Mouse (Mus musculus) cerebellum, postnatal 25 days (tissue): ENCODE measurements around the gene Yjefn3.
A peak's percentile ranks its signal among the peaks of the same experiment; 100 is the strongest.
"Not testable (repeated sequence)": the region's sequence is repeated elsewhere in the genome, so short reads cannot be mapped to it uniquely, and the experiment has no call there.

Source experiments
- DNase-seq, 2 experiments: peaks; one replicate each; pipeline ENCODE4 v3.0.0; 2021; ENCODE audit warnings: mixed read lengths in 2 of 2

Yjefn3 gene

GRCm38 (mm10) chr8:69902163-69903062, at the start of gene Yjefn3, which contains the start of the genes Tssk6 and Ndufa13:
Gene Yjefn3 (minus strand): TSS chr8:69902712.
Gene Tssk6 (plus strand): TSS chr8:69902184.
Gene Ndufa13 (minus strand): TSS chr8:69902558.
- DNase-seq: peak; percentile 62

- no peak for DNase-seq
These were observed 47.8 kb upstream of the Yjefn3 start for GRCm38 (mm10) chr8:69950300-69950699.

GRCm38 (mm10) chr8:69942495-69942894, 40.0 kb upstream of the Yjefn3 start:
- not testable (repeated sequence) for DNase-seq

- no peak for DNase-seq
These were observed 37.9 kb upstream of the Yjefn3 start for GRCm38 (mm10) chr8:69940386-69940785.

GRCm38 (mm10) chr8:69939633-69940032, 37.1 kb upstream of the Yjefn3 start:
- DNase-seq: no peak

DNA sequence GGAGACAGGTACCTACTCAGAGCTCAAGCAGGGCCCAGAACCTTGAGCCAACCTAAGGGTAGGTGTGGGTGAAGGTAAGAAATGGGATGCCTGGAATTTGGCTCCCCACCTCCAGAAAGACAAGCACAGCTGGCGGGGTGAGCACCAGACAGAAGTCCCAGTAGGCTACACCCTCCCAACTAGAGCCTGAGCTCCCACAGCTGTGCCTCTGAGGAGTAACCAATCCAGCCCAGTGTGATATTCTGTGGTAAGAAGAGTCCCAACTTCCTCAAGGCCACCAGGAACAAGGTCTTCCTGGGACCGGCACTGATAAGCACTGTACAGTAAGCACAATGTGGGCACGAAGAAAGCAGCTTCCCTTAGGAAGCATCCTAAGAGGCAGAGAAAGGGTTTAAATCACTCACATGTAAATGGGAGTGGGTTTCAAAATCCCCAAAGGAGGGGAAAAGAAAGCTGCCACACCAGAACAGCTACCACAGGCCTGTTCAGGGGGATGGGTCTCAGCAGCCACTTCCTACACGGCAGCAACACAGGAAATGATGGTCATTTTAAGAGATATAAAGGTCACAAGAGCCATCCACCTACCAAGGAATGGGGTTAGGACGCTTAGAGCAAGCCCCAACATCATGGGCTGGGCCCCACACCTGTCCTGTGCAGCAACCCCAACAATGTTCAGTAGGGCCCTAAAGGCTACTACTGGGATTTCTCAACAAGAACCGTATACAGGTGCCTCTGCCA, 35.9 kb upstream of the Yjefn3 start:
- DNase-seq: no peak

DNA sequence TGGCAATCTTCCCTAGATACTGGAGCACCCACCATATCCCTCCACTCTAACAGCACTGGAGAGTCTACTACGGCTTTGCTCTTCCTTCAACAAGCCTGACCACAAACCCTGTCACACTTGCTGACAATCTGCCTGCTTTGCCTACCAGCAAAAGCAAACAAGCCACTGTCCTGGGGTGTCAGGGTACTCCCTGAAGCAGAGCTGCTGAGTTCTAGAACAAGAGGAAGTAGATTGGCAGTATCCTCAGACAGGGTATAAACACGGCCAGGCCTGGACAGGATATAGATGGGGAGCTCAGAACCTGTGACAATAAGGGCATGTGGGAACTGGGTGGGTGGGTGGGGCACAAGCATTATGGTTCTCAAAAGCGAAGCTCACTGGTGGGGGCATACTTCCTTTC, 35.0 kb upstream of the Yjefn3 start:
- DNase-seq: no peak

DNA sequence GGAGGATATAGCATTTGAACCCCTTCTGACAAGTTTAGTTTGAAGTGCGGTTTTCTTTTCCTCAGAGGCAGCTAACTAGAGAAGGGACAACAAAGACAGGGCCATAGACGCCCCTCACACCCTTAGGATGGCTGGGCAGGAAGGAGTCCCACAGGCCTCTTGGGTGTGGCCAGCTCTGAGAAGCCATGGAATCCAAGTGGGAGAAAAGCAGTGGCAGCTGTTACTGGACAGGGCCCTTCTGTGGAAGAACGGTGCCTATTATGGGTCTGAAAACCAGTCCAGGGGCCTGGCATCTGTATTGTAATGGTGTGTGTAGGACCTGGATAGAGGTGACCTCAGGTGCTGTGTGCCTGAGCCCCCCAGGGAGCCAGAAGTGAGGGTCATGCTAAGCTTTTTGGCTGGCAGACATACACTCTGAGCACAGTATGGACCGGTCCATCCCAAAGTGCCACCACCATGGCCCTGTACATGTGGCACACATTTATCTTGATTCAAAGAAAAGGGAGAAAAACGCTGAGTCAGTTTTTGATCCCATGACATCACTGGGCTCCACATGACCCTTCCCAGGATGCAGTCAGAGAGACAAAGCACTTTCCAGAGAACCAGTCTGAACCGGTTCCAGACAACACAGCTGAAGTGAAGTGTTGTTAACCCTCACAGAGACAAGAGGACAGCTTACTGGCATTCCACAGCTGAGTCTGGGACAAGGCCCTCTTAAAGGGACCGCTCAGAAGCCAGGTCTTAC, 33.7 kb upstream of the Yjefn3 start:
- DNase-seq: no peak

DNA sequence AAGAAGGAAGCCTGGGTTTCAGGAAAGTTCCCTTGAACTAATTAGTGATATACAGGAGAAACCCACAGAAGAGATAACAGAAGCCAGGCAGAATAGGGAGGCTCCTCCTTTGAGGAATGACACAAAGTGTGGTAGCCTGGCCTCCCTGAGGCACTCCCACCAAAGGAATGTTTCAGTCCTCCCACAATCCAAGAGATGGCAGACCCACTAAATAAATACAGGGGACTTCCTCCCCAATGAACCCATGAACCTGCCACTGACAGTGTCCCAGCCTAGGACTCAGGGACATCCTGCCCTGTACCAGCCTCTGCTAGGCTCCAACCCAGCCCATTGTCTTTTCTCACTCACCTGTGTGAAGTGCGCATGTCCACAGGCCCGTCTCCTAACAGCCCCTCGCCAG, 32.9 kb upstream of the Yjefn3 start:
- DNase-seq: no peak

- no peak for DNase-seq
These were observed 32.1 kb upstream of the Yjefn3 start for GRCm38 (mm10) chr8:69934582-69934981.

GRCm38 (mm10) chr8:69933811-69934210, 31.3 kb upstream of the Yjefn3 start:
- no peak for DNase-seq

DNA sequence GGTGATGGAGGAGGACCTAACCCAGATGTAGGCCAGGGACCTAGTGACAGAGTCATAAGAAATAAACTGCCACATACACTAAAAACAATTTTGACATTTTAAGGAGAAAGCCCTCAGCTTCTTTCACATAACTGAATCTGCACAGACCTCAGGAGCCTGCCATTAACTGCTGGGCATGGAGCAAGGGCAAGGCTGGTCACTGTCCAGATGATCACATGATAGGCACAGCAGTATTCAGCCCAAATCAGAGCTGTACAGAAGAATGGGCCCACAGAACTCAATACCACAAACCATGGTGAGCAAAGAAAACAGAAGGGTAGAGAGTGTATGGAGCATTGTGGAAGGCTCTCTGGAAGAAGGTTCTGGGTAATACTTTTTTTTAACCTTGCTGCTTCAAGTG, 24.4 kb upstream of the Yjefn3 start:
- no peak for DNase-seq

GRCm38 (mm10) chr8:69923986-69924385, 21.5 kb upstream of the Yjefn3 start:
- no peak for DNase-seq

DNA sequence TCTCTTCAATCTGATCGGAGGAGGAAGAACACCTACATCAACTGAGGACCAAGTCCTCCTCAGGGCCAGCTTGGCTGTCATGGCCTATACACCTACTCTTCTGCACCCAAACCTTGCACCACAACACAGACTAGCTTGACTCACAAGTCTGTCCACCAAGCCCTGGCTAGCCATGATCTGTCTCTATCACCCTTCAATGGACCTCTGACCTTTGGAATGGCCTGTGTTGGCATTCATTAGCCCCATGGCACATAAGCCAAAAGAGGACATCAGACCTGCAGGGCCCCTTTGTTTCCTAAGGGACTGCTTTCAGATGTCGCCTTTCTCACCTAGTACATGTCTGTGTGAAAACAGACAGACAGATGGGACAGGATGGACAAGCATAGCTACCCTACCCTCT, 18.6 kb upstream of the Yjefn3 start:
- no peak for DNase-seq

GRCm38 (mm10) chr8:69919876-69920662, 17.6 kb upstream of the Yjefn3 start:
- DNase-seq: peak; percentile 22 to 48

GRCm38 (mm10) chr8:69919010-69919409, 16.5 kb upstream of the Yjefn3 start:
- DNase-seq: peak; percentile 71 to 84

DNA sequence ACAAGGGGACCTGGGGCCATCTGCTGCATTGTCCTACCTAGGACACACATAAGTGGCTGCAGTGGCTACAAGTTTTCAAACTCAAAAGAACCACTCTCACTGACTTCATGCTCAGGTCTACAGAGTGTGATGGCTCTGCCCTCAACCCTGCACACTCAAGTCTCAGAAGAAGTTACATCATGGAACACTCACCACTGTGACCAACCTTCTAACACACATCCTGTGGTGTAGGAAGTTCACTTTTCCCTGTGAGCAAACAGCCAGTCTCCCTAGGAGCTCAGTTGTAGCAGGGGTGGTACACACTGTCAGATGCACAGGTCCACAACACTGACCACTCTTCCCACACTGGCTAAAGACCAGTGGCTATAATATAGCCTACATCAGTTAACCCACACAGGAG, 16.0 kb upstream of the Yjefn3 start:
- no peak for DNase-seq

GRCm38 (mm10) chr8:69915748-69916147, 13.2 kb upstream of the Yjefn3 start:
- no peak for DNase-seq

- no peak for DNase-seq
These were observed 12.0 kb upstream of the Yjefn3 start for GRCm38 (mm10) chr8:69914526-69914925.

DNA sequence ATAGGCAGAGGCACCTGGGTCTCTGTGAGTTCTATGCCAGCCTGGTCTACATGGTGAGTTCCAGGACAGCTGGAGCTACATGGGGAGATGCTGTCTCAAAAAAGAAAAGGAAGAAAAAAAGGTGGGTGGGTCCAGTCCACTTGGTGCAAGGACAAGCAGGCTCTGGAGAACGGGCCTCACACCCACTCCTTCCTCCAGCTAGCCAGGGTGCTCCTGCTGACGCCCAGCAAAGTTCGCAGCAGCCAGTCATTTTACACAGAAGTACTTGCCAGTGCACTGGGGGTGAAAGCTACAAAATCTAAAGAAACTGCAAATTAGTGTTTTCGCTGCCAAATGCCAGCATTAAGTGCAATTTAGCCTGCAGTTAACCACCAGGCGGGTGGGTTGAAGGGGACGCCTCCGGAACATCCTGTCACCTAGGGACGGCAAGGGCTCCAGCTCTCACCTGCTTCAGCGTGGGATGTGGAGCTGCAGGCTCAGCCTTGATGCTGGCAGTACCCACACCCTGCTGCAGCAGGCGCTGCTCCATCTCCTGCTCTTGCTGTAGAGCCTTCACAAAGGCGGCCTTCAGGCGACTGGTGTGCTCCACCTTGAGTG, 10.1 kb upstream of the Yjefn3 start:
- no peak for DNase-seq

DNA sequence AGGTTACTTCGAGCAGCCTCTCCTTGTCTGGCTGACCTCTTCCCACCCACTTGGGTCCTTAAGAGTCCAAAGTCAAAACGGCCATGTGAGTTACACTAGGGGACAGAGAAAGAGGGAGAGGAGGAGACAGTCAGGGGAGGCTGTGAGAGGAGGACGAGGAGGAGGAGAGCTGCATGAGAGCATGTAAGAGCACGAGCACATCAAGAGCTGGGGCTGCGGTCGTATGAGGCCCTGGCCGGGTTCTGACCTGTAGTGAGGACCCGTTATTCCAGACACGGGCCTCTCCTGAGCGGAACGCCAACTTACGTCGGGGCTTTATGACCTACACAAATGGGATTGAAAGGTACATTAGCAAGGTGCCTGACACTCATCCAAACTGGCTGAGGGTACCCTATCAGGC, 9.4 kb upstream of the Yjefn3 start:
- DNase-seq: no peak

DNA sequence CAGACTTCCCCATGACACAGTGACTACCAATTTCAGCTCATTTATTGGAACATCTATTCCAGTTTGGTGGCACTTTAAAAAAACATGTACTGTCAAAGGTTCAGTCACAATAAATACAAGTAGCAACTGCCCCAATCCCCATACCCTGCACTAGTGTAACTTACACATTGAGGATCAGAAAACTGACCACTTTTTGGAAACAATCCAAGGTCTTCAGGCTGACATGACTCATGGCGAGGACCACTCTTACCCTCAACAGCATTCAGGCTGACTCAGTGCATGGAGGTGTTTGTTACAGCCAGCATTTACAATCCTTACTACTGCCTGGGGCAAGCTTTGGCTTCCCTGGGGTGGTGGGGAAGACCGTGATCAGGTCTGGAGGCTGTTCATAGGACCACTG, 4.6 kb upstream of the Yjefn3 start:
- no peak for DNase-seq
